Mouse (Mus musculus) erythroblast, embryonic 14.5 days (primary cell): ENCODE measurements around the gene Erp29.

ENCODE experiments used
- GATA1 ChIP-seq: IDR thresholded peaks from 2 replicates; pipeline ENCODE4 v1.6.1; 2012; ENCODE audit warnings: low read length, inconsistent platforms, mixed read lengths
- TAL1 ChIP-seq: IDR thresholded peaks from 3 replicates; pipeline ENCODE4 v1.6.1; 2012; ENCODE audit warnings: low read length, inconsistent platforms, mixed read lengths

DNA sequence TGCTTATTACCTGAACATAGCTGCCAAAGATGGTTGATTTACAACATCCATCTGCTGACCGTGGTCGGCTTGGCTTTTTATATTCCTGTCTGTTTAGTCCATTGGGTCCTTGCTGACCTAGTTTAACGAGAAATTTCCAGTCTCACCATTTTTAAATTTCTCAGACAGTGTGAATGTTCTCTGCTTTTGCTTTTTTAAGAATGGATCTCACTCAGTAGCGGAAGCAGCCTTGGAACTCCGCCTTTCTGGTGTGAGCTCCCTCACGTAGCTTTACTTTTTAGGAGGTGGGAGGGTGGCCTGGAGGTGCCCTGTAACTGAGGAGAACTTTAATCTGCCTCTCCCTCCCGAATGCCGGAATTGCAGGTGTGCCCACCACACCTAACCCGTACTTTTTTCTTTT is 31.6 kb downstream of the Erp29 start:
- no peak for TF ChIP-seq GATA1
- TF ChIP-seq TAL1 = no peak
